Mouse (Mus musculus) urinary bladder, postnatal 14 days (tissue): Measurements from ENCODE around the gene Ccnk.

Experiments
- DNase-seq: peaks from one replicate; pipeline ENCODE4 v3.0.0; 2021; ENCODE audit warnings: low spot score

Ccnk gene

DNA sequence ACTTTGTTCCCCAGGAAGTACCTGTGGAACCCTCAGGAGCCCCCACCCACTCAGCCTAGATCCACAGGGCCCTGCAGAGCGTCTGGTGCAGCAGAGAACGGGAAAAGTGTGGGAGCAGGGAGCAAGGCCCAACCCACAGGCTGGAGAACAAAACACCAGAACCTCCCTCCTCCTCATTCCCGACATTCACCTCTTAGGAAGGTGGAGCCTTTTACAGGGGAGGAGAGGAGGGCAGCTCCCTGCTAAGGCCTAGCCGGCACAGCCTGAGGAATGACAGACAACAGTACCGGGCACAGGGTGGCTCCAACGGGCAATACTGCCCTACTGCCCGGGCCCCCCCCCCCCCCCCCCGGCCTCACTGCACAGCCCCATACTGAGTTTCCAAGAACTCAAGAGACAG is 44.0 kb downstream of the Ccnk start:
- DNase-seq: peak; percentile 35

DNA sequence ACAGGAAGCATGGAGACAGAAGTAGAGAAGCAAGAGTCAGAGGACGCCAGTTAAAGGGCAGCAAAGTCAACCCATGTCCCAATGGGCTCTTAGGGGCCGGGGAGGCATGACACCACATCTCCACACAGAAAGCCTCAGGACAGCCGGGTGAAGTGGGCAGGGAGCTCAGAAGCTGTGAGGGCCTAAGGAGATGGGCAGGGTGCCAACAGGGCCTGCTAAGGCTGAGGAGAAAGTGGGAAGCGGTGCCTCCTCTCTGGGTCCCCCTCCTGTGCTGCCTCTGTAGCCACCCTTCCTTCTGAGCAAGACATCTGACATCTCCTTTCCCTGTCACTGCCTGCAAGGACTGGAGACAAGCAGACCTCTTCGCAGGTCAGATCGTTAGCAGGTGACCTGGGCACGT is 46.4 kb downstream of the Ccnk start:
- DNase-seq: no peak

DNA sequence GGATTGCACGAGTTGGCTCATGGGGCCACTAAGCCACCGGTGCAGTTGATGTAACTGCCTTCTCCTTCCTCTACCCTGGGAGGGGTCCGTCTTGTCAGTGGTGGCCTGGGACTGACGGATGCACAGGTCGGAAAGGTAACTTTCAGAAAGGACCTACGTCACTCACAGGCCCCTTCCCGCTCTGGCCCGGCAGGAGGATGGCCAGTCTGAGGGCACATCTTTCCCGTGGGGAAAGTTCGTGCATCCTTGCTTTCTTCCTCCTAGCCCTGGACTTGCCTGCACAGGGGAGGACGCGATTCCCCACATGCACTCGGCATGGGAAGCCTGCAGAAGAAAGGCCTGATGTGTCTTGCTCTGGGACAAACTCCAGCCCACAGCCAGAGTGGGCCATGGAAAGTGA is 46.8 kb downstream of the Ccnk start:
- no peak for DNase-seq

DNA sequence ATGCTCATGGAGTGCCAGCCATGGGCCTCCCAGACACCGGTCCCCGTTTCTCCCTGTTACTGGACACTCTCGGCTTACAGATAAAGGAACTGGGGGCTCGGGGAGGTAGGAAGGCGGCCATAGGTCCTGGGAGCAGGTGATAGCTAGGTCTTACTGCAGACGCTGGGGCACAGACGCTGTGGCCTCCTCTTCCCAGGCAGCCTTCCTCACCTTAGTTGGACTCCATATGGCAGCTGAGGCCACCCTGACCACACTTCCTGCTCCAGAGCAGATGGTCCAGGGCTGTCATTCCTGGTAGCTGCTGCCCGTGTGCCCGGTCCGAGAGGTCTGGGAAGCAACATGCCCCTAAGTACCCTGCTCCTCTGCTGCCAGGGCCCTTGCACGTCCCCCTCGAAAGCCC is 47.6 kb downstream of the Ccnk start:
- DNase-seq: no peak

DNA sequence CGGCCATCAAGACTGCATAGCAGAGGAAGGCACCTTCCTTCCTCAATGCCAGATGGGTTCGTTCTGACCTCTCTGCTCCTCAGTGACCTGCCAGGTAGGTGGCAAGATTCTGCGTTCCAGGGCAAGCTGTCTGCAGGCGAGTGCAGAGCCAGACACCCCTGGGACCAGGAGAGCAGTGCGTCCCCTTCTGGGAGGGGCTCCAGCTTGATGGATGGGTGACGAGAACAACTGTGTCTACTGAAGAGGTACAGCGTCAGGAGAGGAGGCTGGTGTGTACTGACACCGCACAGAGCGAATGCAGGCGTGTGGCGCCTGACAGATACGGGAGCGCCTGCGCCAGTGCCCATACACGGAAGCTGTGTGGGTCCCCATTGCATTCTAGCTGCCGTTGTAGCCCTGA is 48.1 kb downstream of the Ccnk start:
- no peak for DNase-seq

DNA sequence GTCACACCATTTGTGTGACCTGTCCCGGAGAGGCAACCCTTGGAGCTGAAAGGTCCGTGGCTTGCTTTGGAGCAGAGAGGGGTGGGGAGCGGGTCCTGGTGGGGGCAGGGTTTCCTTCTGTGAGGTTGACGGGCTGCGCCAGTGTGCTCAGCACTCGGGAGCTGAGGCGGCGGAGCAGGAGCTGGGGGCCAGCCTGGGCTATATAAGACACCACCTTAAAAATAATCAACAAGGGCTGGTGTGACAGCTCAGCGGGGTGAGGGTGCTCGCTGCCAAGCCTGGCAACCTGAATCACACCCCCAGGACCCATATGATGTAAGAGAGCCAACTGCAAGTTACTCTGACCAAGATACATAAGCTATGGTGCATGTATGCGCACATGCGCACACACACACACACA is 50.7 kb downstream of the Ccnk start:
- DNase-seq: no peak

DNA sequence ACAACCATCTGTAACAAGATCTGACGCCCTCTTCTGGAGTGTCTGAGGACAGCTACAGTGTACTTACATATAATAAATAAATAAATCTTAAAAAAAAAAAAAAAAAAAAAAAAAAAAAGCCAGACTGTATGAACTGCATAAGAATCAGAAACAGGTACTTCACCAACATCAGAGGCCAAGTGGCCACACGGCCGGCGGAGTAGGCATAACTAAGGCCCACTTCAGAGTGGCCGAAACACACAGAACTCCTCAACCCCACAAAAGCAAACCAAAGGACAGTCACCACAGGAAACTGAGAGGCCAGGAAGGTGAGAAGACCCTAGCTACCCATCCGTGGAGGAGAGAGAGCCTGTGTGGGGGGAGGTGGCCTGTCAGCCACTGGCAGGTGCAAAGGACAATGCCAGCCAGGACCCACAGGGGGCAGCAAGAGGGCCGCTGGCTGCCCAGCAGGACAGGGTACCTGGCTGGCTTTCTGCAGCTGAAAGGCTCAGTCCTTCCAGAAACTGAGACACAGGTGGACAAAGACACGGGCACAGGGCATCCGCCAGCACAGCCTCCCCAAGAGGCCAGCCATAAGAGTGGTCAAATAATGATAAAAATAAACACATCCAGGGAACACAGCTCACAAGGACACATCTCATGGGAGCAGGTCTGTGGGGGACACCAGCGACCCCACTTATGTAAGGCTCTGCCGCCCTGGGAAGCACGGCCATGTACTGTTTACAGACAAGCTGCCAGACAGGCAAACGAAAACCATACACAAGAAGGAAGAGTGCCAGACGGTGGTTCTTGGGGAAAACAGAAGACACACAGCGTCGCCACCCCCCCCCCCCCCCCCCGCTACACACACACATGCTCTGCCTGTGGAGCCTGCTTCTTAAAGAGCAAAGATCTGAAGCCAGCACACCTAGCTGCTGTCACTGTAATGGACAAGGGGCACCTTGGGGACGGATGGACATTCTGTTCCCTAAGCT is 51.7 kb downstream of the Ccnk start:
- peak; percentile 67 for DNase-seq

DNA sequence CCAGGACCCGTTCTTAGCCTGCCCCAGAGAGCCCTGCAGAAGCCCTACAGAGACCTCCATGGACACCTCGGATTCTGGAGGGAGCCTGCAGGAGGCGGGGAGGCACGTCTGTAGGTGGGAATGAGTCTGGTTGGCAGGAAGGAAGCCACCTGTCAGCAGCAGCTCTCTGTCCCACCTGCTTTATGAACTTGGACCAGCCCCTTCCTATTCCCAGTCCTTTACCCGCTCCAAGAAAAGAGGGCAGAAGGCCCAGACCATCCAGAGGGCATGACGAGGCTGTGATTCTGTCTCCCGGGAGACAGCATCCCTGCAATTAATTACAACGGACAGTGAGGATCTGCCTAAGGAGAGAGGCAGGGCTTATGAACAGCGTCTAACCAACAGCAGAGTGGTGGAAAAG is 52.5 kb downstream of the Ccnk start:
- DNase-seq: no peak

DNA sequence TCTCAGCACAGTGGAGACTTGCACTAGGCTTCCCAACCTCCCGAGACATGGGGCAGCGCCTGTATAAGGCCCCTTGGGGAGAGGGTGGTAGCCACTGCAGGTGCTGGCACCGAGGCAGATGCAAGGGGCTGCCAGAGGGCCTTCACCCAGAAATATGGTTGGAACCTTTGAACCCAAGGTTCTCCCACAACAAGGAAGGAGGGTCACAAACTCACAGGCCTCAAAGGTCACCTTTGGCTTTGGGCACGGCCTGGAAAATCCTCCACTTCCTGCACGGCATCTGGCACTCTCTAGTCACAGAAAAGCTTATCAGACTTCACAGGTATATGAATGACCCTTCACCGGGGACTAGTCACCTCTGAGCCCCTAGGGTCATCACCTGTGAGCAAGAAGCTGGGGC is 54.4 kb downstream of the Ccnk start:
- DNase-seq: no peak

DNA sequence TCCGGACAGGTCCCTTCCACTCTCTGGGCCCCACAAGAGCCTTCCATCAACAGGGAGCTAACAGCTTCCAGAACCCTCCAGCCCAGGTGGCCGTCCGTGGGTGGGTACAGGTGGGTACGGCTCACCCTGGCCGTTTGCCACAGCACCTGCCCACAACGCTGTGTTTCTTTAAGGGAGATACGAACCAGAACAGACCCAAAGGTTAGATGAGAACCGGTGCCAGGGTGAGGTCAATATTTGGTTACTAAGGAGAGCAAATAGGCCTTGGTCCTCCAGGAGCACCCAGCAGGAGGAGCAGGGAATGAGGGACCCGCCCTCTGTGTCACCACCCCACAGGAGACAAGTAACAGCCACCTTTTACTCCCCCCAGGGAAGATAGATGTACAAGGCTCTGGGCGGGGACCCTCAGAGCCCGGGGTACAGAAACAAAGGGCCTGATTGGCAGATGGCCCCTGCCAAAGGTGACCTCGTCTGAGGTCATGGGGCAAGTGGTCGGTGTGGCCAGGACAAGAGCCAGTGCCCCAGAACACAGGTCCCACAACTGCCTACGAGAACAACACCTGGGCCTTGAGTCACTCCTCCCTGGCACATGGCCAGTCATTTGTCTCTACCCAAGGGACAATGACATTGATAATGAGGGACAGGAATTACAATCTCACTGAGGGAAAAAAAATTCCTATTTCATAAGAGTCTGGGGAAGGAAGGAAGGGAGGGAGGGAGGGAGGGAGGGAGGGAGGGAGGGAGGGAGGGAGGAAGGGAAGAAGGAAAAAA is 55.6 kb downstream of the Ccnk start:
- no peak for DNase-seq

DNA sequence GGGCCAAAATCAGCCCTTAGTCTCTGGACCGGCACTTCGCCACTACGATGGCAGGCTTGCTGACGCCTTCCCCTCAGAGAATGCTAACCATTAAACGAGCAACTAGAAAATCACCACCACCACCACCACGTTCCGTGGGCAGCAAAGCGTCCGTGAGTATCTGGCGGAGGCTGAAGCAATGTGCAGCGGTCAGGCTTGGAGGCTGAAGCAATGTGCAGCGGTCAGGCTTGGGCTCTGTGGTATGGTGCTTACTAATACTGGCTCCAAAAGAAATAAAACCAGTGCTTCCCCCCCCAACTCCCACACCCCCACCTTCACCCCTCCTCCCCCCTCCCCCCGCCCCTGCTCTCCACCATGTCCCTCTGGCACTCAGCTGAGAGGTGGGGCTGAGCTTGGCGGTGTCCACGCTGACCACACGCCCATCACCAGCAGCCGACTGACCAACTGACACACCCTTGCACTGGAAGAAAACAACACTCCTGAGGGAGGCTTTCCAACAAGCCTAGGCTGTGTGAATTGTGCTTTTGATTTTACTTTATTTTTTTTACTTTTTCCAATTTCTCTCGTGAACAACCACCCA is 56.7 kb downstream of the Ccnk start:
- DNase-seq: no peak

DNA sequence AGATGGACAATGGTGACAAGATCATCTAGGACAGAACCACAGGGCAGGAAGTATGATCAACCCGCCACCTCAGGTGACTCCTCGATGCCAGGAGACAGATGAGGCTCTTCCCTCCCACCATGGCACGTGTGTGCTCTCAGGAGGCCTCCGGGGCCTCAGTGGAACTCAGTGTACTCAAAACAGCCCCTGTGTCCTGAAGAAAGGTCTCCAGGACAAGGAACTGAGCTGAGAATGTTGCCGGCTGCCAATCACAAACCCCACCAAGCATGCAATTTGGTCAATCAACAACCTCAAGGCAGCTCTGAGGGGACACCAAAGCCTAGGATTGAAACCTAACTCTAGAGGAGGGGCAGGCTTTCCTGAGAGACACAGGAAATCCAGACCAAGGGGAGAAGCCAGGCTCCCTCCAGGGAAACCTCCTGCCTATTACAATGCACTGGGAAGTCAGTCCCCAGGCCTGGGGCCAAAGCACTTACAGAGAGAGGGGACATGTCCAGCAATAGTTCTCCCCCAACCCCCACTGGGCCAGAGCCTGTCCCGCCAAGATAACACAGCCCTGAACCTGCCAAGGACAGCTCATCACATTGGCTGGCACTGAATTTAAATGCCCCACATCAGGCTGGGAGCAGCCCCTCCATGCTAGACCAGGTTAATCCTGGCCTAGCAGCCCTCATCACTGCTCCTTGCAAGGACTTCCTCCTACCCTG is 58.1 kb downstream of the Ccnk start:
- DNase-seq: no peak

DNA sequence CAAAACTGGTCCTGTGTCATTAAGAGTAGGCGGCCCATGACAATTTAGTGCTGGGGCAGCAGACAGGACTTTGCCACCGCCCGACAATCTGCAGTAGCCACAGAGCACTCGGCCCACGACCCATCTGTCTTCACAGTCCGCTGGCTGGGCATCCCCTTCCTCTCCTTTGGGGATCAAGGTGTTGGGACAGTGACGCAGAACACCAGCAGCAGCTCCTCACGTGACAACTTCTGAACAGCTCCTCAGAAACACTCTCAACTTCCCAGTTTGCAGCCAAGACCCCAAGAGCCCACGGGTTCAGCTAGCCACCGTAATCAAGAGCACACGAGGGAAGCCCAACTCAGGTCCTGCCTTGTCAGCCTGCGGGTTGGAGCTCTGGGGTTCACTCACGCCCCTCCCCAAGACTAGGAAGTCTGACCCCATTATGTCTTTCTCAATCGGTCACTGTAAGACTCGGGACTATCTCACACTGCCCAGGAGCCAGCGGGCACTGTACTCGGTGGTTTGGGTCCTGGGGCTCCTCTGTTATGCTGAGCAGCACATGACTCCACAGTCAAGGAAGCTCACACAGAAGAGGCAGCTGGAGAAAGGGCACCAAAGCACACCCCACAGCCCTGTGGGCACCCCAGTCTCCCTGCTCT is 59.1 kb downstream of the Ccnk start:
- DNase-seq: no peak

DNA sequence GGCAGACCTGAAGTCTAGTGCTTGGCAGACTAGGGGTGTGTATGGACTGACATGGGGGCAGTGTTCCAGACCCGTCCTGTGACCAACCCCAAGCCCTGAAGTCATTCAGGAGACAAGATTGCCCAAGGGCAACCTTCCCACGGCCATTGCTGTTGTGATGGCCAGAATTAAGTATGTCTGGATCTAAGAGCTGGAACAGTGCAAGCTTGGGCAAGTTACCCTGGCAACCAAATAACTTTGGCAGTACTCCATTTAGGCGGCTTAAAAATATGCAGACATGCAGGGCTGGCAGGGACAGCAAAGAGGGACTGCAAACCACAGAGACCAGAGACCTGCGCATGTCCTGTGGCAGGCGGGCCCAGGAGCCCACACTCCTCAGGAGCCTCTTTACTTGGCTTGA is 60.1 kb downstream of the Ccnk start:
- peak; percentile 44 for DNase-seq

DNA sequence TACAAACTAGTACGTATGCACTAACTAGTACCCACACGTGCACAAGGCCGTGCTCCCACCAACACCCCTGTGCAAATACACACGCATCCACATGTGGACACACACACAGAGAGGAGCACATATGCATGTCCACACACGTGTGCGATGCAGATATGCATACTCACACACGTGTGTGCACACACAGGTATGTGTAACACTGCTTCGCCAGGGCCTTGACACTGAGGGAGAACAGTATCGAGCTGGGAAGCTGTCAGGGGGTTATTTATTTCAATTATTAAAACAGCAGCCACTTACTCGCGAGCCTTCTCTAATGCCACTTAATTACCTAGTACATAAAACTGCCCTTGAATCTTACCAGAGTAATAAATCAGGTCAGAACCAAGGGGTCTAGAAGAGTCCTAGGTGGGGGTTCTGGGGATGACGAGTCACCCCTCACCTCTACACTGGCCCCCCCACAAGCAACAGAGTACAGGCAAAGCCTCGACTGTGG is 61.1 kb downstream of the Ccnk start:
- no peak for DNase-seq

DNA sequence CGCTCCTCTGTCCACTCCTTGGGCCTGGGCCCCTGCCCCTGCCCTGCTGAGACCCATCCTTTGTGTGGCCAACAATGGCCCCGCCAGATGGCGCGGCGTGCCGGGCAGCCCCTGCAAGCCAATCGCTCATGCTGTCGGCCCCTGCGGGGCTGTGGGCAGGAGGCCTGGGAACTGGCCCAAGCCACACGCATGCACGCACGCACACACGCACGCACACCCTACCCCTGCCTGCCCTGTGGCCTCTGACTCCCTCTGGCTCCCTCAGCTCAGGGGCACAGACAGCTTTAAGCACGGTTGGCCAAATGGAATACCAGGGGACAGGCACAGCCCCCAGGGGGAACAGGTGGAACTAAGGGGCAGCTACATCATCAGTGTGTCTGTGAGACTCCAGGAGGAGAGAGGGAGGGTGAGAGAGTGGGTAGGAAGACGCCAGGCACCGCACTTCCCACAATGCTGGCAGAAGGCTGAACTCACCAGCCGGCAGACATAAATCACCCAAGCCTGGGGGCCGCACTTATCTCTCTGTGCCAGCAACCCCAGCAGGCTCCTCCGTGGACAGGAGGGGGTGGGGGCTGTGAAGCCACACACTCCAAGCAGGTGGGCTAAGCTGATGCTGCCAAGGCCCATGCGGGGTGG is 61.7 kb downstream of the Ccnk start:
- DNase-seq: no peak

DNA sequence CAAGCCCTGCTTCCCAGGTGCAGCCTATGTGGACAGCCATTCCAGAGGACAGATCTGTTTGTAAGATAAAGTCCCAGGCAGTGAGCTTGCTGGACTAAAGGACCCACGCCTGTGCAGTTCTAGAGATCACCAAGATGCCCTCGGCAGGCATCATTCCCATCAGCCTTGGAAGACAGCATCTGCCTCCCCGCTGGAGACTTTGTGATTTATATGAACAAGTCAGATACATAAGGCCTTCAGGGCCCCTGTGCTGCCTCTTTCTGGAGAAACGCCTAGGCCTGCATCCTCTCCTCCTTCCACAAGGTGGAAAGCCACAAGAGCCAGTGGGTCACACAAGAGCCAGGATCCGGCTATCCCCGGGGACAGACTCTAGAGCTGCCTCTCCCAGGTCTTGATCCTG is 62.2 kb downstream of the Ccnk start:
- DNase-seq: no peak

DNA sequence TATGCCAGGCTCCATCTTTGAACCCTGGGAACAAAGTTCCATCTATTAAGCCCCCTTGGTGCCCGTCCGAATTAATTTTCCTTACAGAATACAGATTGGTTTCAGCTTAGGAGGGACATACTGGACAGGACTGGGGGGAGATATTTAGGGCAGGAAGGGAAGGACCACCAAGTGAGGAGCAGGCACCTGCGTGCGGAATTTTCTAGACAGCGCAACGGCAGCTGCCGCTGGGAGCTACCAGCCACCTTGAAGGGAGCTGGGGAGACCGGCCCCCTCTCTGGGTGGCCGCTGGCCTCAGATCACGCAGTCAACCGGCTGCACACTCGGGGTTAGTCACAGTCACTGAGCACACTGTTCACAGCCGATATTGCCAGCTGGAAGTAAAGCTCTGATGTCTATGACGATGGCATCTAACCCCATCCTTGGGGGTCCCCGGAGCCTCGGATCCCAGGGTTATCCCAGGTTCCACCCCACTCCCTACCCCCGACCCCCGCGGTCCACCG is 62.9 kb downstream of the Ccnk start:
- no peak for DNase-seq

DNA sequence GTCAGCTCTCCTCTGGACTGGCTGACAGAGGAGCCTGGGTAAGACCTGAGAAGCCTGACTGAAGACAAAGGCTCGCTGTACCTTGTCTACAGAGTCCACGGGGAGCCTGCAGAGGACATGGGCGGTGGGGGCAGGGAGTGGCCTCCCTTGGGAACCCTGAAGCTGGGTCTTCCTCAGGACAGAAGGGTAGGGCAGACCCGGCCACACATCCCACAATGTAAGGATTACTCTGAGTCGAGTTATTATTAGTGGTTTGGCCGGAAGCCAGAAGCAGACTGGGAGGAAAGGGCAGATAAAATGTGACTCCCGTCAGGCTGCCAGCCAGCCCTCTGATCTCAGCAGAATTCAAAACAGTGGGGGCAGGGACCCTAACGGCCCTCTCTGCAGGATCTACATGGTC is 65.4 kb downstream of the Ccnk start:
- DNase-seq: peak; percentile 76

DNA sequence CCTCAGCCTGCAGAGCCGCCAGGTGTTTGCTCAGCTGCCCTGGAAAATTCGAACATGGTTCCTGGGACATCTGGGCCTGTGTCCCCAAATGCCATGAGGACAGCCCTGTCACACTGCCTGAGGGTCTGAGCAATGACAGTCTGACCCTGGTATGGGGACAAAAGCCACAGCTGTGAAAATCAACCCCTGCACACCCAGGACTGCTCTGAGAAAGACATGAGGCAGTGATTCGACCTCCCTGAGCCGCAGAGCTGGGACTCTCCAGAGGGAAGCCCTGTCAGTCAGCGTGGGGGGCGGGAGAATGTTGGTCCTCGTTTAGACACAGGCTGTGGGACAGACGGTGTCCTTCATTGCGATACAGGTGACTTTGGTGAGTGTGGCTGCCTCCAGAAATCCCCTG is 66.2 kb downstream of the Ccnk start:
- DNase-seq: no peak
